Comparison of ENCODE assay signal across 11 mouse cellular contexts in the genomic region with DNA sequence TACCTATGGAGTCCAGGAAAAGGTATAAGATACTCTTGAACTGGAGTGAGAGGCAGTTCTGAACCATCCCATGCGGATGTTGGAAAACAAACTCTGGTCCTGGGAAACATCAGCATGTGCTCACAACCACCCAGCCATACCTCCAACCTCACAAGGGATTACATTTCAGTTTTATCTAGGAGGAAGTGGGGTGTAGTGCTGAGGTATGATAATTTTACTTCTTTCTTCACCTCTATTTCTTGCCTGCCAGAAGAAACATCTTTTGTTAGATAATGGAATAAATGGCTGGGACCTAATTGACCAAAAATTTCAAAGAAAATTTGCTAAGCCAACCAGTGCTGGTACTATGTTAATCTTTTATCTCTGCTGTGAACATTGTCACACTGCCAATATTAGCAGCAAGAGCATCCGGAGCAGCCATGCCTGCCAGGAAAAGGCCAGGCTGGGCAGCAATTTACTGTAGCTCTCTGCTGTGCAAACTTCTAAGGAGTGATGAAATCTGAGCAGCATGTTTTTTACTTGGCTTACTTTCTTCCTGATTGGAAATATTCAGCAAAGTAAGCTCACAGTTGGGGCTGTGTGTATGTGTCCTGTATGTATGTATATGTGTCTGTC. TPM values are rescaled to one million over a fixed set of nuclear protein-coding genes. Genes with fewer than 3 reads are reported as not detected.
A peak's percentile ranks its signal among the peaks of the same experiment; 100 is the strongest.
DNase-seq lines count a peak whose midpoint lies in the region; ATAC-seq lines count a peak whose summit lies in the region.
"Had no signal": no experiment of that assay in that cellular context is flagged by ENCODE, and none has a peak within 500 bp of the region (broad histone marks: within the 10 kb centered on the region; RNA-seq: fewer than 3 reads in every experiment).

No protein-coding gene starts in this region.

- H3K4me3 ChIP-seq in hindbrain, embryonic 16.5 days (ENCODE audit: low read length), result no peak overlapping the region
- H3K4me3 ChIP-seq in hindbrain, embryonic 14.5 days (replicated peaks; ENCODE audit: low read length), result no peak overlapping the region
- H3K4me3 ChIP-seq: limb, embryonic 13.5 days had no signal

- WGBS in hindbrain, embryonic 16.5 days, result 56% methylated on average over 2 of the region's 2 CpGs
- WGBS in hindbrain, embryonic 14.5 days, result 77% methylated on average over 2 of the region's 2 CpGs

- peak overlapping the region; percentile 12; the same call in 1 of the 2 replicates for H3K27ac ChIP-seq in hindbrain, embryonic 16.5 days (ENCODE audit: low read depth, low read length)
- no peak overlapping the region for H3K27ac ChIP-seq in hindbrain, embryonic 14.5 days
- H3K27ac ChIP-seq: limb, embryonic 13.5 days had no signal

- ATAC-seq in hindbrain, embryonic 16.5 days, result no peak
- no peak for ATAC-seq in hindbrain, embryonic 14.5 days (ENCODE audit: low FRiP score)
- ATAC-seq: activated CD4-positive, CD25-positive, alpha-beta regulatory T cell, adult 4 months; intestine, embryonic 16.5 days had no signal

- DNase-seq in adrenal gland, postnatal 36 days, result peak; percentile 17 to 28
- DNase-seq in adrenal gland, postnatal 4 days (ENCODE audit: low spot score in 2 of 2), result no peak
- DNase-seq in hindbrain, embryonic 14.5 days (ENCODE audit: low spot score), result no peak
- peak; percentile 69 for DNase-seq in Muller cell, postnatal 12 days (ENCODE audit: inconsistent ontology term)
- peak; percentile 64 for DNase-seq in kidney, postnatal 14 days
- DNase-seq in ovary, postnatal 14 days (ENCODE audit: low spot score), result no peak
- no peak for DNase-seq in retina, embryonic 14.5 days (ENCODE audit: low spot score)

- H3K27me3 ChIP-seq in hindbrain, embryonic 16.5 days (replicated peaks; ENCODE audit: control insufficient read depth, insufficient read depth, low read length), result no peaks in the 10 kb centered on the region
- no peaks in the 10 kb centered on the region for H3K27me3 ChIP-seq in hindbrain, embryonic 14.5 days (ENCODE audit: control insufficient read depth, insufficient read depth, low read length)

- no peaks in the 10 kb centered on the region for H3K36me3 ChIP-seq in hindbrain, embryonic 16.5 days (ENCODE audit: control insufficient read depth, insufficient read depth, low read length)
- no peaks in the 10 kb centered on the region for H3K36me3 ChIP-seq in hindbrain, embryonic 14.5 days (replicated peaks; ENCODE audit: control insufficient read depth, insufficient read depth)
- H3K36me3 ChIP-seq: limb, embryonic 13.5 days had no signal

- H3K4me2 ChIP-seq in hindbrain, embryonic 16.5 days (ENCODE audit: low read length), result no peak overlapping the region
- no peak overlapping the region for H3K4me2 ChIP-seq in hindbrain, embryonic 14.5 days (replicated peaks)
- H3K4me2 ChIP-seq: limb, embryonic 13.5 days had no signal

- H3K9me3 ChIP-seq in hindbrain, embryonic 16.5 days (ENCODE audit: control insufficient read depth, low read length), result no peaks in the 10 kb centered on the region
- no peaks in the 10 kb centered on the region for H3K9me3 ChIP-seq in hindbrain, embryonic 14.5 days (ENCODE audit: control insufficient read depth, low read length)
- H3K9me3 ChIP-seq: limb, embryonic 13.5 days had no signal

- H3K4me1 ChIP-seq in hindbrain, embryonic 16.5 days (ENCODE audit: control insufficient read depth, insufficient read depth, low read depth, low read length), result no peaks in the 10 kb centered on the region
- H3K4me1 ChIP-seq in hindbrain, embryonic 14.5 days (replicated peaks; ENCODE audit: control insufficient read depth, insufficient read depth, low read length), result no peaks in the 10 kb centered on the region
- H3K4me1 ChIP-seq: limb, embryonic 13.5 days had no signal

- H3K9ac ChIP-seq in hindbrain, embryonic 16.5 days (ENCODE audit: low read depth, low read length), result no peak overlapping the region
- H3K9ac ChIP-seq in hindbrain, embryonic 14.5 days, result no peak overlapping the region
- H3K9ac ChIP-seq: limb, embryonic 13.5 days had no signal

RNA-seq across cellular contexts. Expression of a gene that starts 6.3 kb away (rescaled TPM):
- total RNA-seq in adrenal gland, postnatal 36 days (2021), result under 1 TPM; 0.33 to 0.36 TPM
- 1 to 10 TPM in 1 of 2 experiments, under 1 TPM in 1; 0.82 to 1.3 TPM for total RNA-seq in adrenal gland, postnatal 4 days (2021)
- polyA plus RNA-seq in hindbrain, embryonic 16.5 days (2015; fragmentation: Nextera tagmentation; extraction: Ambion mirVana), result 0.41 and 0.64 TPM in 2 replicates
- polyA plus RNA-seq in hindbrain, embryonic 14.5 days (2014; fragmentation: Nextera tagmentation; extraction: Ambion mirVana), result 0.57 and 0.64 TPM in 2 replicates
- polyA plus RNA-seq: activated CD4-positive, CD25-positive, alpha-beta regulatory T cell, adult 4 months had no signal

RNA-seq across cellular contexts. Expression of a gene that starts 18.9 kb away (rescaled TPM):
- total RNA-seq in adrenal gland, postnatal 36 days (2021), result 1 to 10 TPM in 1 of 2 experiments, not detected in 1; 1.2 TPM
- under 1 TPM; 0.37 to 0.76 TPM for total RNA-seq in adrenal gland, postnatal 4 days (2021)
- not detected in 2 replicates for polyA plus RNA-seq in hindbrain, embryonic 16.5 days (2015; fragmentation: Nextera tagmentation; extraction: Ambion mirVana)
- polyA plus RNA-seq in hindbrain, embryonic 14.5 days (2014; fragmentation: Nextera tagmentation; extraction: Ambion mirVana), result 0.24 TPM in 1 of 2 replicates, not detected in the other
- polyA plus RNA-seq: activated CD4-positive, CD25-positive, alpha-beta regulatory T cell, adult 4 months; intestine, embryonic 16.5 days had no signal

RNA-seq across cellular contexts. Expression of a gene that starts 46.2 kb away (rescaled TPM):
- total RNA-seq in adrenal gland, postnatal 36 days (2021), result 10 to 100 TPM; 19.8 TPM
- total RNA-seq in adrenal gland, postnatal 4 days (2021), result 10 to 100 TPM; 23.9 to 27.0 TPM
- 59.4 and 61.8 TPM in 2 replicates for polyA plus RNA-seq in hindbrain, embryonic 16.5 days (2015; fragmentation: Nextera tagmentation; extraction: Ambion mirVana)
- 88.3 and 95.7 TPM in 2 replicates for polyA plus RNA-seq in hindbrain, embryonic 14.5 days (2014; fragmentation: Nextera tagmentation; extraction: Ambion mirVana)

Comparison
In these comparisons a context has a peak if more than half of its experiments do, and no peak if none do; other contexts are left out.
1. DNase-seq: peak in adrenal gland, postnatal 36 days (2 of 2), Muller cell, postnatal 12 days (single experiment) and kidney, postnatal 14 days (single experiment); none in adrenal gland, postnatal 4 days (0 of 2), hindbrain, embryonic 14.5 days (single experiment), ovary, postnatal 14 days (single experiment) and retina, embryonic 14.5 days (single experiment).